Mouse (Mus musculus) layer of hippocampus, adult 18-20 months (tissue): ENCODE results near the gene Ddit4l. TPM values are rescaled to one million over a fixed set of nuclear protein-coding genes. Genes with fewer than 3 reads are reported as not detected.
"Not testable (repeated sequence)": the region's sequence is repeated elsewhere in the genome, so short reads cannot be mapped to it uniquely, and the experiment has no call there.

ENCODE experiments used
- DNase-seq, 2 experiments: peaks; one replicate each; pipeline ENCODE4 v3.0.0; 2022; ENCODE audit warnings: low spot score in 2 of 2
- long read RNA-seq: library from polyadenylated mRNA; stranded (forward); transcript quantifications from one replicate; pipeline ENCODE4 v2.0.0, GENCODE M21; 2021
- total RNA-seq, 2 experiments: library from RNA; stranded (reverse); gene quantifications; 2 replicates each; pipeline ENCODE4 v1.2.3; 2021

The Ddit4l gene
- total RNA-seq, result 10 to 100 TPM in 1 of 2 experiments, 1 to 10 TPM in 1; 6.7 to 10.8 TPM
- long read RNA-seq, transcript Ddit4l-201 (3 exons, 2,722 nt), result major isoform, 18 of 21 reads
- long read RNA-seq, partial matches to known transcripts, result 0 of 21 reads
- long read RNA-seq, other reads (novel, unspliced or antisense), result 0 of 21 reads

DNA sequence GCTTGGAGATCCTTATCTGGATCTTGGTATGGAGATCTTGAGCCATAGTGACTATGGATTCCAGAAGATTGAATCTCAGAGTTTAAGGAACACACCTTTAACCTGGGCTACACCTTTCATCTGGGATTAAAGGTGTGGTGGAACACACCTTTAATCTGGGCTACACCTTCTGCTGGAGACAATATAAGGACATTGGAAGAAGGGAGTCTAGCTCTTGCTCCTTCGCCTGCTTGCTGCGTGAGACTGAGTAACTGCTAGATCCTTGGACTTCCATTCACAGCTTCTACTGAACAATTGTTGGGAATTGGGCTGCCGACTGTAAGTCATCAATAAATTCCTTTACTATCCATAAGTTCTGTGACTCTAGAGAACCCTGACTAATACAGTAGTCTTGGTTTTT lies at the start of gene Ddit4l:
TSS of gene Ddit4l (plus strand) at position 301 of the 400 bp plus-strand sequence.
- DNase-seq, result not testable (repeated sequence)

DNA sequence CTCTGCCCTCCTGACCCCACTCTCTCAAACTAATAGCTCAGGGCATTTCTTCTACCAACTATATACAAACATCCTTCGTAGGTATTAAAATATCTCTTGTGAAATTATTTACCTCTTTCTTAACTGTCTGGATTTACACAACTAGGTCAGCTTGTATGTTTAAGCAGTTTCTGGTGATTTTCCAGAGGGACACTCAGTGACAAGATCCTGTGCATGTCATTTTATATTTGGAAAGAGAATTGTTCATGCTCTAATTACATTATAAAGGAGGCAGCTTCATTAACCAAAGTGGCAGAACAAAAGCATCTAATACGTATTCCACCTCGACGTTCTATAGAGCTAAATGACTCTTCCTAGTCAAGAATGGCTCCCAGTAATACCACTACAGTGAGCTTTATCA lies 45.3 kb upstream of the Ddit4l start:
- DNase-seq, result no peak

DNA sequence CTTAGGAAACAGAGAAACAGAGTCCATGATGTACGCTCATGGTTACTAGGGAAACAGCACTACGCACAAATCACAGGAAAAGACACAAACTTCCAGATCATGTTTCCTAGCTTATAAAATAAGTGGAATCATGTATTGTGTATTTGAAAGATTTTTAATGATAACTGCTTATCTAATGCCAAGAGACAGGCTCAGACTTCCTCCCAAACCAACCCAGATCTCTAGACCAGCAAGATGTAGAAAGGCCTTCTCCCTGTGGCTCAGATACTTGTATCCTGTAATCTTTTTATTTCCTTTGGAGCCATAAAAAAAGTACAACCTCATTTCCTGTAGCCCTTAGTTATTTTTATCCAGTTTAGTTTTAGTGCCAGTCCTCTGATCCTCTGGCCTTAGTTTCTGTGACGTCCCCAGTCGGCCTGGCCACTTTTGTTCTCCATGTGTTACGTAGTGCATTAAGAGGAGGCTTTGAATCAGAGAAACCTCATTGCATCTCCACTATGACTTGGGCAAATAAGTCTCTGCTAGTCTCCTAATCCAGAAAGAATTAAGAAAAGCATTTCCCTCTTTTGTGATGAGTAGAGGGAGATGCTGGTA lies 34.9 kb upstream of the Ddit4l start:
- DNase-seq, result peak in 1 of 2 experiments; percentile 39

DNA sequence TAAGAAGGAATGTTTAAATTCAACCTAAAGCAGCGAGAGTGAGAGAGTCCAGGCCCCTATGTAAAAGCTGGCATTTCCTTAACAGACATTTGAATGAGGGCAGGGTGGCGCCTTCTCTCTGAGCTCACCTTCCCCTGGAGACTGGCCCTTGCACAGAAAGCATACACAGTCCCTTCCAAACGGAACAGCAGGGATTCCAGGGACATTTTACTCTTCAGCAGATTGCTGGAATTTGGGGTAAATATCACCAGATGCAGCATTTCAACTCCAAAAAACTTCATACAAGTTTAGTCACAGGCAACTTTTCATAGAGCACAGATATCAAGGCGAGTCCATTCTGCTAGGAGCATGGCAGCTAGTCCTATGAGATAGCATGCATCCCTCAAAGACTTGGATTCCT lies 31.6 kb upstream of the Ddit4l start:
- DNase-seq, result peak; percentile 11 to 46

DNA sequence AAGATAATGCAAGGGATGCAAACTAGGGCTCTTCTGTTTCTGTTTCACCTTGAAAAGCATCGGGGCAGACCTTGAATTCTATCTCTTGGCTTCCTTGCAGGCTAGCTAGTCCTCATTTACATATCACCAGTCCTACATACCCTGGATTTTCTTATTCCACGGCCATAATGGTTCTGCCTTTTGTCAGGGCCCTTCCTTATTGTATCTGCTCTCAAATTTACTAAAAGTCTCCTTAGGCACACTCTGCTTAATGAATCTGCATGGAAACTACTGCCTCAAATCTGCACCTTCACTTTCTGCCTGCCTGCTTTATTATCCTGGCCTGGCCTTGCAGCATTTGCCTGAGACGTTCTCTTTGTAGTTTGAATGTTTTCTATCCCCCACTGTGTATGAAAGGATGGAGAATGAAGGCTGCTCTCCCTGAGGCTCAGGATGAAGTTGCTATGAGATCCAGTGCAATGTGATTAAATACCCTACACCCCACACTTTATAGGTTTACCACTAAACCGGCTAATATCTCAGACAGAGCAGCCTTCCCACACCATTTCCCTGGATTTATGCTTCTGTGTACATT lies 27.0 kb upstream of the Ddit4l start:
- DNase-seq, result no peak

DNA sequence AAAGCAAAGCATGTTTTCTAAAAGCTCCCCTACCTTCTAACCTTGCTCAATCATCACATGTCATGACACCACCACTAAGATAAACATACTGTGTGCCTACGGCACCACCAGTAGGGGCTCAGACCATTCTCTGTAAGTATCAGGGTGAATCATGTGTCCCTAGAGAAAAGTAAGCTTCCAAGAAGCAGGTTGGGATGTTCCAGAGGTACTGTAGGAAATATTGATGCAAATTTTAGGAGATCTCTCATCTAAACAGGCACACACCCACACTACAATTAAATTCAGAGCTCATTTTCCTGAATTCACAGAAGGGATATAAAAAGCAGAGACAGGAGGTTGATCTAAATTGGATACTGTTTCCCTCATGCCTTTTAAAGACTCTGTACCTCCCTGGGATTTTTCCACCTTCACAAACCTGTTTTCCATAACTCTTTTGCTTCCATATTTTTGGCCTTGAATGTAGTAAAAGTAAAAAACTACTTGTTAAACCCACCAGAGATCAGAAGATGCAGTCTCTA lies 12.4 kb upstream of the Ddit4l start:
- DNase-seq, result peak in 1 of 2 experiments; percentile 30

DNA sequence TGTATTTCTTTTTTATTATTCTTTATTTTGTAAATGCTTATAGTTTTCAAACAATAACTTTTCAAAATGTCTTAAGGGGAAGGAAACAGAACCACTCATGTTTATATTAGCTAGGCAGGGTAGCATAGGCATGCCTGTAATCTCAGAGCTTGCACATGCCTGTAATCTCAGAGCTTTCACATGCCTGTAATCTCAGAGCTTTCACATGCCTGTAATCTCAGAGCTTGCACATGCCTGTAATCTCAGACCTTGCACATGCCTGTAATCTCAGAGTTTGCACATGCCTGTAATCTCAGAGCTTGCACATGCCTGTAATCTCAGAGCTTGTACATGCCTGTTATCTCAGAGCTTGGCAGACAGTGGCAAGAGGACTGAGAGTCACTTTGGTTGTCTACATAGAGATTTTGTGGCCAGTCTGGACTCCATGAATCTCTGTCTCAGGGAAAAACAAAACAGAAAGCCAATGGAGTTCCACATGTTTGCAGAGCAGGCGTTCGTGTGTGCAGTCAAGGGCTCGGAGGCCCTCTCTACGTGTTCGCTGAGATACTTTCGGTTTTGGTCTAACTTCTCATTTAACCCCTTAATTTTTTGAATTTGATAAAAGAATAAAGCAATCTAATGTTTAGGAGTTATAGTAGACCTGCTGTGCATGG lies 10.8 kb upstream of the Ddit4l start:
- DNase-seq, result no peak

DNA sequence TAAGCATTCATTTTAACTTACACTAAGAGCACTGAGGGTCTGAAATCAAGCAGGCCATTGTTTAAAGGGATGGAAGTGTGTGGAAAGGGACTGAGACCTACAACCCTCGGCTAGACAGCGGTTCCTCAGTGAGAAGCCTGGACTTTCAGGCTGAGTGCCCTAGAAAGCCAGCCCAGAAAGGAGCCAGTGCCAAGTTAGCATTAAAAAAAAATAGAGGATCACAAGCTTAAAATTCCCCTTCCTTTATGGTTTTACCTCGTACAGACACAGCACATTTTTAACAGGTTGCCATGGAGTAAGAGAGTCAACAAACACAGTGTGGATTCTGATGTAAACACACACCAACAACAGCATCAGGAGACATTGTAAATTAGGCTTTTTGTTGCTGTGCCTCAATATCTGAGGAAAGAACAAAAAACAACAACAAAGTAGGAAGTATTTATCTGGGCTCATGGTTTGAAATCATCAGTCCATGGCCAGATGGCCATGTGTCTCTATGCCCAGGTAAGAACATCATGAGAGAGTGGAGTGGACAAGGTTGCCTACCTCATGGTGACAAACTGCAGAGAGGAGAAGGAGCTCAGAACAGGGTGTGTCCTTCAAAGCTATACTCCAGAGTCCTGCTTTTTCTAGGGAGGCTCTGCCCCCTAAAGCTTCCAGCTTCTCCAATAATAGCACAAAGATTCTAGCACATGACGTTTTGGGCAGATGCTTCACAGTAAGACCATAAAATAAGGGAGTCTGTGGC lies 10.1 kb upstream of the Ddit4l start:
- no peak for DNase-seq

DNA sequence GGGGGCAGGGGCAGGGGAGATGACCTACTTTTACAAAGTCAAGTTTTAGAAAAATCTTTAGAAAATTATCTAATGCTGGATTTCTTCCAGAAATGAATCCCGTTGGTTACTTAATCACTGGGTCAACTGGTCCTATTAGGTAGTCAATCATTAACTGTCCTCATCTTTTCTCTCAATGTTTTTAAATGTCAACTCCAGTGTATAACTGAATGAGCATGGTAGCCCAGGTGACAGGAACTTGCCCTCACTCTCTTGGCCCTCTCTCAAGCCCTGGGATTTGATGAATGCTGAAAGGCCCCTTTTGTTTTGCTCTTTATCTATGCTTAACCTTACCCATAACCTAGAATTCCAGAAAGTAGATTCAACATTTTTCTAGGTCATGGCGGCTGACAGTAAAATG lies 9.4 kb upstream of the Ddit4l start:
- no peak for DNase-seq

DNA sequence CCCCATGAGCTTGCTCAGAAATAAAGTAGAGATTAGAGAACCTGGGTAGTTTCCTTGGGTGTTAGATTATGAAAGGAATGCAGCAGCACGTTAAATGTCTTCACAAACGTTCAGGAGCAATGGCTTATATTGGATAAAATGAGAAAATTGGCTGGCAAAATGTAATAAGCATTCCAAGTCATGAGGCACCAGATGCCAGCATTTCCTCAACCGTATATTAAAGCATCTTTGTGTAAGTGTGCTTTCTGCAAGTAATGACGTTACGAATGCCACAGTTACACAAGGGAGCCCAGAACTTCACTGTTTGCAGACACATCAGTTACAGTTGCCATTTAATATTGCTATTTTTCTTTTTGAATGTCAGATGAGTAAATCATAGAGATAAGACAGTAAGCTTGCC lies 872 bp upstream of the Ddit4l start:
- DNase-seq, result peak in 1 of 2 experiments; percentile 65

DNA sequence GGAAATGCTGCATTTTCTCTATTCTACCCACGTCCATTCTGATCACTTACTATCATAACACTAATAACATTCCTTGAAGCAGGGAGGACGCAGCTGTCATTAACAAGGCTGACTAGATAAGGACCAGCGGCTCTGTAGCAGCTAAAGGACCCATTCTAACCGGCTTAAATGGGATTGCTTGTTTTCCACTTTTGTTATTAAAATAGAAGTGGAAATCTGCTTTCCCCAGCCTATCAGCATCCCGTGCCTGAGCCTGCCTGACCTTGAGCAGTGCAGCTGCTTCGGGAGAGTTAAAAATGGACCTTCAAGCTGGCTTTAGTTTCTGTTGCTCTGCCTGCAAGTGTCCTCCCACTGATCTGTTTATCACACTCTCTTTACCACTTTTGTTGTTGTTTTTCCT lies 679 bp downstream of the Ddit4l start:
- DNase-seq, result peak in 1 of 2 experiments; percentile 11

DNA sequence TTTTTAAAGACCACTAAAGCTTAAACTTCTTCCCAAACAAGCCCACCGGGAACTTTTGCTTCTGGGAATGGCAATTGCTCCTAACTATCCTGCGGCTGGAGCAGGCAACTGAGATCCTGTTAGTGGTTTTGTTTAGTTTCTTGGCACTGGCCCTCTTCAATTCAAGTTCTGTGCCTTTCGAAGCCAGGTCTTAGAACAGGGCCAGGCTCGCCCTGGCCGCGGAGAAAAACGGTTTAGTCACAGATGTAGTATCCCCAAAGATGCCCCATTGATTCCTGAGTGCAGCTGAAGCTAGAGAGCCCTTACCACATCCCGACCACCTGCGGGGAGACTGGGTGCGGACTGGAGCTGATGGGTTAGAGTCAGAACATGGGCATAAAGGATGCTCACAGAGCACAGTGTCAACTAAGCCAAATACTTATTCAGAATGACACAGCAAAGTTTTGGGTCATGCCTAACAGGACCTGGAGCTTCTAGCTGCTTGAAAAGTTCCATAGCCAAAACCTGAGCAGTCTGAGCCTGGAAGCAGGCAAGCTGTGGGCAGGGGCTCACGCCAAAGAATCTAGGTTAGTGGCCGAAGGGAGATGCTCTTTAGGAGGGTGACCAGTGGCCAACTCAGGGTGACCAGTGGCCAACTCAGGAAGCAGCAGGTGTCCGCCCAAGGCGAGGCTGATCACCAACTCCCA lies 1.6 kb downstream of the Ddit4l start:
- peak in 1 of 2 experiments; percentile 33 for DNase-seq

DNA sequence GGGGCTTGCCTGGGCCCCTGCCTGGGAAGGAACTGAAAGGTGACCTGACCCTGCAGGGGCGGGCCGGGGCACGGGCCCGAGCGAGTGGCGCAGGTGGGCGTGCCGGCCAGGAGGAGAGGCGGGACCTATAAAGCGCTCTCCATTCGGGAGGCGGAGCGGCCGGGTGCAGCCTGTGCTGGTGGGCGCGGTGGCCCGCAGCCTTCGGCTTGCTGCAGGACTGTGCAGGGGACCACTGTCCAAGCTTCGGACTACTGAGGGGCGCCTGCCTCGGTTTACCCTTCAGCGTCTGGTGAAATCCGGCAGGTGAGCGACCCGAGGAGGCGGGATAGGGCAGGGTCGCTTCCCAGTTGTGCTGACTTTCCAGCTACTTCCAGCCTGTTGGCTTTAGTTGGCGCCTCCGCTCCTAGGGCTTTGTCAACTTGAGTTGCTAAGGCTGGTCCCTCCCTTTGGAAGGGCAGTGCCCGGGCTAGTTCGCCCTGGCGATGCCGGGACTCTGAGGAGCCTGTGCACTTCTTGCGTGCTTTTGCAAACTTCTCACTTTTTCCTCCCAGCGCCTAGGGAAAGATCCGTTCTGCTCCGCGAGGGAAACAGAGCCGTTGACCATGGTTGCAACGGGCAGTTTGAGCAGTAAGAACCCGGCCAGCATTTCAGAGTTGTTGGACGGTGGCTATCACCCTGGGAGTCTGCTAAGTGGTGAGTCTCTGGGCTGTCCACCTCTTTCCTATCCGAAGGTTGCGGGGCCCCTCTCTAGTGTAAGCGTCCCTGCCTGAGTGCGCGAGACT lies 2.4 kb downstream of the Ddit4l start:
- peak in 1 of 2 experiments; percentile 37 for DNase-seq

DNA sequence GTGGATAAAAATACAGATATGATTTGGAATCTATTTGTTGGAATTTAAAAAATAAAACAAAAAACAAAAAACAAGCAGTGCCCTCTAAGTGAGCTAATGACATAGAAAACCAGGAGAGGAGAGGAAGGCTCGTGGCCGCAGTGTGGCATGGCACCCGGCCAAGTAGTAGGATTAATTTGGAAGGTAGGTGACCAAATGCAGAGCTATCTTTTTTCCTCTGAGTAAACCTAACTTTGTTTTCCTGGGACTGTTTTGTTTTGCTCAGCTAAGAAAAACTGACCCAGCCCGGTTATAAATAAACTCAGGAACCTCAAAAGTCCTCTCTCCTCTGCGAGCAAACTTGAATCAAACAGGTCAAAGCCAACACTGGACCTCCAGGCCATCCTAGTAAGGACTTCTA lies 3.6 kb downstream of the Ddit4l start:
- DNase-seq, result no peak

DNA sequence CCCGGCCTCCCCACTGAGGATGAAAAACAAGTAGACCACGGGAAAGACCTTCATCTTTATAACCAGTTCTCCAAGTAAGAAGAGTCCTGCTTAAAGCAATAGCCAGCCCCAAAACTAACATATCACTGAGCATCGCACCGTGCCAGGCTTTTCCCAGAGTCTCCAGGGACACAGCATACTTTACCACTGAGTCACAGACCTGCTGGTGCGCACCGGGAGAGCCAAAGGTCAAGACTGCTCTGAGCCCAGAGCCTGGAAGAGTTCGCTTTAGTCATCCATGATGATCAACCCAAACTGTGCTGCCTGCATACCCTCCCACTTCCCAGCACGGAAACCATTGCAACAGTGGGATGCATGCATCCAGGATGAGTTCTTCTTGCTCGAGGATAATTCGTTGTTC lies 12.3 kb downstream of the Ddit4l start:
- DNase-seq, result peak in 1 of 2 experiments; percentile 17

DNA sequence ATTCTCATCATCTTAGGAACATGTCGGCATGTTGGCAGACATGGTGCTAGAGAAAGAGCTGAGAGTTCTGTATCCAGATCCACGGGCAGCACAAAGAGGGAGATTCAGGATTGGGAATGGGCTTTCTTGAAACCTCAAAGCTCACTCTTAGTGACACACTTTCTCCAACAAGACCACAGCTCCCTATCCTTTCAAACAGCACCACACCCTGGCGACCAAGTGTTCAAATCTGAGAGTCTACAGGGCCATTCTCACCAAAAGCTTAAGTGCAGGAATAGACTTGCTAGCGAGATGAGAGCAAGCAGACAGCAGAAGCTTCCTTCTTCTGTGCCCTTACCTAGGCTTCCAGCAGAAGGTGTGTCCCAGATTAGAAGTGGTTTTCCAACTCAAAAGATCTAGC lies 15.2 kb downstream of the Ddit4l start:
- no peak for DNase-seq

DNA sequence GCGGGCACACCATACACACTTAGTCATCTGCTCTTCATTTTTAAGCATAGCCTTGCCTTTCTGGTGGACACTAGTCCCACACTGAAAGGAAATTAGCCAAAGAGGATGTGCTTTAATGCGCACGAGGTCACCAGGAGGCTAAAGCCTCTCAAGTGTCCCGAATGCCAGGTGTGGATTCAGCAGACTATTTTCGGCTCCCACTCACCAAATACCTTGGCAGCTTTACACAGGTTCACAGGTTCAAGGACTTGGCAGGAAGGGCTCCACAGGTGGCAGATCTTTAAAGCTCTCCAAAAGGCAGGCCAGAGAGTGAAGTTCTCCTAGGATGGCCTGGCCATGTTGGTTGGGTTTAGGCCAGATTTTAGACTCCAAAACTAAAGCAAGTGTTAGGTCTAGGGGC lies 19.8 kb downstream of the Ddit4l start:
- DNase-seq, result no peak

DNA sequence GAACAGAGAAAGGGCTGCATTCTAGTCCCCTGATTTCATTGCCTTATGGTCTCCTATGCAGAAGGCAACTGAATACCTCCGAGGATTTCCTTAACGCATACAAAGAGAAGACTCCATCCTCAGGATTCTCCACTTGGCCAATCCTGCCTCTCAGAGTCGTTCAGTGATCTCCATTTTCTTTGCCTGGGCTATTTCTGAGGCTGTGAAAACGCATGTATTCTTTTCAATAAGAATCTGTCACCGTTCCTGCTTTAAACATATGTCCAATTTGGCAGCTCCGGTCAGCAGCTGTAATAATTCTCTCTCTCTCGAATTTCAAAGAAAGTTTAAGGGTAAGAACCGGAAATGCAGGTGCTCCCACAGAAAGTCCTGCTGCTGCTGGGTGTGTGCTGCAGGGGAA lies 20.7 kb downstream of the Ddit4l start:
- DNase-seq, result no peak

DNA sequence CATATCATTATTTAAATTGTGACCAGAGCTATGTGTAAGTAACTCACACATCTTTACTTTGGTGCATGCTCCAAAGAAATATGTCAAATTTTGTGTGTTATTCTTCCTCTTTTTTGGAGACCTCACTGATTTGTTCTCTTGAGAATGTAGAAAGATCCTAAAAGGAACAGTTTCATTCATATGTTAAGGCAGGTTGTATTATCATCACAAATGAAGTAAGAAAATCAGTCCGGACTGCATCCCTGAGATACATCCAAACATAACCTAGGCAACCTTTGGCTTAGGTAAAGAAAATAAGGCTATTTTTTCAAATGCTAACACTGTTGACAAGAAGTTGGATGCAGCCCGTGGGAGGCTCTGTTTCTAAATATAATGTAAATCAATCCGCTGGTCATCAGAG lies 21.2 kb downstream of the Ddit4l start:
- DNase-seq, result no peak

DNA sequence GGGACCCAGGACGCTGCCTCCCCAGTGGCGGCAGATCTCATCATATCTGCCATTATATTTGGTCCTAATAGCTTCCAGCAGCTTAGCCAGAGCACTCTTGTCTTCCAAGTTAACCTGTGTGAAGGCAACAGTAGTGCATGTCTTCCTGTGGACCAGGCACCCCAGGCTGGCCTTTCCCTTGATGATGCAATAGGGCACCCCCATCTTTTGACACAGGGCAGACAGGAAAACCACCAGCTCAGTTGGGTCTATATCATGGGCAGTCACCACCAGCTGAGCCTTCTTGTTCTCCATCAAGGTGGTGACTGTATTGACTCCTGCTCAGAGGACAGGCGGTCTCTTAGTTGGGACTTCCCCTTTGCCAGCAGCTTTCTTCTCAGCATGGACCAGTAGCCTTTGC lies 22.7 kb downstream of the Ddit4l start:
- no peak for DNase-seq
